Mouse (Mus musculus): ENCODE measurements around the gene Kif18b.

DNA sequence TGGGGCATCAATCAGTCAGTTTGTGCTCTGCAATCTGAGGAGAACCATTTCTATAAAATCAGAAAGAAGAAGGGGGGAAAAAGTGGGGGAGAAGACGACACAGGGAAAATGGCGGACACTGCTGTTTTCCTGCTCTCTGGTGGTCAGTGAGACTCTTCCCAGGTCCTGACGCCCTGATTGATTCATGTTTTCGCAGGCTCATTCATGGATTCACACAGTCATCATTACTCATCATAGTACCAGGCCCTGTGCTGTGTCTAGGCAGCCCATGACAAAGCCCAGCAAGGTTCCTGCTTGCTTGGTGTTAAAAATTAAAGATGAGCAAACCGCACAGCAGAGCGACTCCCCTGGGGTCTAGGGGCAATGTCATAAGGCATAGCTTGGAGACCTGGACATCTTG is 33.5 kb upstream of the Kif18b start:
- no peak for TF ChIP-seq CTCF (IDR thresholded peaks at IDR 0.05)
- TF ChIP-seq EP300 (IDR thresholded peaks at IDR 0.05), result no peak

Data from lung, postnatal 0 days (tissue).